20 mouse cellular contexts compared by ENCODE assay signal in the genomic region with DNA sequence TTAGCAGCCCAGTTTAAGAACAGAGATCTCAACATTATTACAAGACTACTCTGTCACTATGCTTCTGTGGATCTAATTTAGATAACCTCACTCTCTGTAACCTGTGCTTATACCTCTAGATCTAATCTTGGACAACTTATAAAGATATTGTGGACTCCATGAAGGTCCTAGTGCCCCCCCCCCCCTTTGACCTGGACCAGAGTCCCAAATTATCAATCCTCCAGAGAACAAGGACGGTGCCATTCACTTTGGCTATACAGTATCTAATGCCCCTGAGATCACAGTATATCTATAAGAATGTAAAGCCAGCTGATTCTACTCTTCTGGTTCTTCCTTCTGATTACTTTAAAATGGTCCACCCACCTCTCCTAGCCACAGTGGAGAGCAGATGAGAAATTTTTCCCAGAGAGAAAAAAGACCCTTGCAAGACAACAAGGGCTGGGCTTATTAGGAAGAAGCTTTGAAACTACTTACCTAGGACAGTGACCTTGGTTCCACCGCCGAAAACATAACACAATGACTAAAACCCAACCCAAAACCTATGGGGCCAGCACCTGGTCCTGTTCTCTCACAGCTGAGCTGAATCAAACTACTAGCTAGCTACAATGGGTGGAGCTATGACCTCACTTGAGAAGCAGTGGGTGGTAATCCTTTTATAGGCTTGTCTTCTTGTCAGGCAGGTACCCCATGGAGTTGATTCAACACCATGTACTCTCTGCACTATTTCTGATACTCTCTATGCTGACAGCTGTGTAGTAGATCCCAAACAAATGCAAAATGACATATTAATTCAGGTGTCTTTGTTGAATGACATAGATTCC.
DNase-seq lines count a peak whose midpoint lies in the region; TF ChIP-seq lines count a peak whose summit lies in the region.
"Had no signal": no experiment of that assay in that cellular context is flagged by ENCODE, and none has a peak within 500 bp of the region (broad histone marks: within the 10 kb centered on the region; RNA-seq: fewer than 3 reads in every experiment).

No protein-coding gene starts in this region.

- peaks cover 27% of the 10 kb centered on the region for H3K79me2 ChIP-seq in CH12.LX (replicated peaks; ENCODE audit: control insufficient read depth, extremely low read depth, insufficient read depth, poor library complexity, severe bottlenecking)

- H3K9me3 ChIP-seq in CH12.LX (replicated peaks; ENCODE audit: low read length) = peaks cover 8% of the 10 kb centered on the region
- H3K9me3 ChIP-seq: embryonic facial prominence, embryonic 15.5 days; heart, embryonic 10.5 days; heart, embryonic 15.5 days; hindbrain, embryonic 13.5 days had no signal

- peak; percentile 43 to 48 for DNase-seq in spleen, adult 18-20 months
- DNase-seq in spleen, adult 12 weeks (ENCODE audit: low spot score) = no peak
- peak; percentile 82 for DNase-seq in CH12.LX (ENCODE audit: extremely low read depth)
- DNase-seq in ovary, postnatal 10 days (ENCODE audit: low spot score) = no peak
- DNase-seq in right cerebral cortex, adult 18-20 months = no peak
- DNase-seq: adrenal gland, postnatal 14 days; cerebellum, adult 18-20 months; cerebellum, postnatal 10 days; embryo, embryonic 11 days; gastrocnemius, postnatal 36 days; heart, adult 18-20 months; heart, postnatal 14 days had no signal

- peak; percentile 56 for TF ChIP-seq EP300 in CH12.LX (IDR thresholded peaks at IDR 0.05; ENCODE audit: low read length)

- peaks cover 21% of the 10 kb centered on the region in 2 experiments for H3K36me3 ChIP-seq in CH12.LX (replicated peaks in 1 of 2; ENCODE audit: control insufficient read depth in 1 of 2, insufficient read depth in 1 of 2, low read length in 1 of 2)
- H3K36me3 ChIP-seq: embryonic facial prominence, embryonic 15.5 days; forebrain, embryonic 10.5 days; heart, embryonic 10.5 days; heart, embryonic 15.5 days; hindbrain, embryonic 13.5 days had no signal

- H3K4me1 ChIP-seq in CH12.LX (ENCODE audit: control insufficient read depth in 1 of 2, insufficient read depth in 2 of 2) = peaks cover 17 to 50% of the 10 kb centered on the region in 2 experiments
- no peaks in the 10 kb centered on the region; the same call in 1 of the 2 replicates for H3K4me1 ChIP-seq in bone marrow, adult 2 months (ENCODE audit: control insufficient read depth, insufficient read depth, low read length)
- H3K4me1 ChIP-seq: embryonic facial prominence, embryonic 15.5 days; forebrain, embryonic 10.5 days; heart, embryonic 10.5 days; heart, embryonic 15.5 days; hindbrain, embryonic 13.5 days had no signal

- peak overlapping the region; percentile 100 for H3K9ac ChIP-seq in CH12.LX (ENCODE audit: insufficient read depth, low read depth)
- H3K9ac ChIP-seq: embryonic facial prominence, embryonic 15.5 days; heart, embryonic 15.5 days; hindbrain, embryonic 13.5 days had no signal

- no peaks in the 10 kb centered on the region for H3K27me3 ChIP-seq in CH12.LX (replicated peaks)
- H3K27me3 ChIP-seq: embryonic facial prominence, embryonic 15.5 days; heart, embryonic 15.5 days; hindbrain, embryonic 13.5 days had no signal

- peak; percentile 91 for TF ChIP-seq POLR2A in CH12.LX (IDR thresholded peaks at IDR 0.05; ENCODE audit: low read depth, low read length)
- TF ChIP-seq POLR2A in bone marrow, adult 2 months (IDR thresholded peaks at IDR 0.05; ENCODE audit: borderline replicate concordance, control insufficient read depth, low read depth, low read length) = no peak

- H3K4me3 ChIP-seq in CH12.LX (replicated peaks in 1 of 3; ENCODE audit: low read depth in 2 of 3, low read length in 2 of 3, poor library complexity in 1 of 3) = peak overlapping the region; percentile 60 to 100 (median 82)
- peak overlapping the region; percentile 9 for H3K4me3 ChIP-seq in bone marrow, adult 2 months (replicated peaks; ENCODE audit: control insufficient read depth, low read depth, low read length)
- H3K4me3 ChIP-seq: embryonic facial prominence, embryonic 15.5 days; erythroblast, embryonic 14.5 days; forebrain, embryonic 10.5 days; heart, embryonic 10.5 days; heart, embryonic 15.5 days; hindbrain, embryonic 13.5 days had no signal

- 69% methylated on average over 3 of the region's 3 CpGs for WGBS in bone marrow, adult 2 months

- TF ChIP-seq CTCF in CH12.LX (conservative IDR thresholded peaks at IDR 0.05 in 1 of 2, IDR thresholded peaks at IDR 0.05 in 1 of 2; ENCODE audit: low read depth in 2 of 2, low read length in 2 of 2) = no peak
- TF ChIP-seq CTCF in bone marrow, adult 2 months (IDR thresholded peaks at IDR 0.05; ENCODE audit: control insufficient read depth, insufficient read depth, low read length) = no peak

- dilution Hi-C loops in CH12.LX (cut with MboI; ENCODE audit: extremely low pct_ligation_motif_present, extremely low pct_unique_long_range_greater_than_20kb, low sequenced_read_pairs) = no loop called here

- H3K27ac ChIP-seq in CH12.LX (ENCODE audit: insufficient read depth, low read depth) = peak overlapping the region; percentile 95
- H3K27ac ChIP-seq in bone marrow, adult 2 months (ENCODE audit: control insufficient read depth, insufficient read depth, low read depth, low read length, poor library complexity) = no peak overlapping the region
- H3K27ac ChIP-seq: embryonic facial prominence, embryonic 15.5 days; forebrain, embryonic 10.5 days; heart, embryonic 10.5 days; heart, embryonic 15.5 days; hindbrain, embryonic 13.5 days; hindbrain, postnatal 0 days had no signal

- in situ Hi-C loops in CH12.LX (cut with MboI; ENCODE audit: low pct_ligation_motif_present, low pct_unique_long_range_greater_than_20kb, low sequenced_read_pairs) = loop anchor here (5.0 kb wide), 3 partner anchors 42 to 193 kb away; no protein-coding TSS in a partner anchor

- TF ChIP-seq RAD21 in CH12.LX (IDR thresholded peaks at IDR 0.05; ENCODE audit: low read depth, low read length) = no peak

- peak overlapping the region; percentile 82 for H3K4me2 ChIP-seq in CH12.LX (ENCODE audit: insufficient read depth, low read depth, poor library complexity, severe bottlenecking)
- H3K4me2 ChIP-seq: embryonic facial prominence, embryonic 15.5 days; heart, embryonic 15.5 days; hindbrain, embryonic 13.5 days had no signal

TF ChIP-seq in CH12.LX, 34 proteins besides CTCF, POLR2A, EP300 and RAD21 (continues in another document):
- TF ChIP-seq MAZ (IDR thresholded peaks at IDR 0.05; ENCODE audit: low read depth, low read length) (peak; percentile 66; the same call in 1 of the 2 replicates), NELFE (IDR thresholded peaks at IDR 0.05; ENCODE audit: low read depth, low read length) (peak; percentile 86), KAT2A (IDR thresholded peaks at IDR 0.05; ENCODE audit: insufficient replicate concordance, low read length) (peak; percentile 50; the same call in 1 of the 2 replicates), PAX5 (IDR thresholded peaks at IDR 0.05; ENCODE audit: low read length) (no peak), ETS1 (conservative IDR thresholded peaks at IDR 0.05; ENCODE audit: low read depth, low read length) (peak; percentile 82), TCF12 (IDR thresholded peaks at IDR 0.05; ENCODE audit: low read depth, low read length) (peak; percentile 89), JUND (conservative IDR thresholded peaks at IDR 0.05; ENCODE audit: low read depth, low read length) (peak; percentile 64; the same call in 1 of the 2 replicates), MAX (IDR thresholded peaks at IDR 0.05; ENCODE audit: low read length) (peak; percentile 39), USF2 (conservative IDR thresholded peaks at IDR 0.05; ENCODE audit: low read depth, low read length) (no peak), CHD1 (IDR thresholded peaks at IDR 0.05; ENCODE audit: low read depth, low read length) (peak; percentile 74), IRF4 (IDR thresholded peaks at IDR 0.05; ENCODE audit: low read depth, low read length) (peak; percentile 69; the same call in 1 of the 2 replicates), MXI1 (IDR thresholded peaks at IDR 0.05; ENCODE audit: low read depth, low read length) (0 out of 2 replicates have a peak, but pooled peaks have one; percentile 48), SMC3 (IDR thresholded peaks at IDR 0.05; ENCODE audit: low read depth, low read length) (no peak; the same call in 1 of the 2 replicates), MEF2A (IDR thresholded peaks at IDR 0.05; ENCODE audit: borderline replicate concordance, low read depth, low read length) (peak; percentile 66), E2F4 (IDR thresholded peaks at IDR 0.05; ENCODE audit: insufficient replicate concordance, low read depth, low read length) (peak; percentile 74; the same call in 1 of the 2 replicates), ELF1 (IDR thresholded peaks at IDR 0.05; ENCODE audit: low read depth, low read length) (peak; percentile 31; the same call in 1 of the 2 replicates), MYC (IDR thresholded peaks at IDR 0.05; ENCODE audit: low read depth, low read length) (peak; percentile 34), ZC3H11A (IDR thresholded peaks at IDR 0.05; ENCODE audit: low read depth, low read length) (no peak), UBTF (IDR thresholded peaks at IDR 0.05; ENCODE audit: low read depth, low read length) (0 out of 2 replicates have a peak, but pooled peaks have one; percentile 54), BHLHE40 (IDR thresholded peaks at IDR 0.05; ENCODE audit: low read depth, low read length) (0 out of 2 replicates have a peak, but pooled peaks have one; percentile 18), GABPA (IDR thresholded peaks at IDR 0.05; ENCODE audit: insufficient replicate concordance, low read depth, low read length) (no peak), JUN (IDR thresholded peaks at IDR 0.05; ENCODE audit: insufficient read depth, low read depth, low read length) (peak; percentile 71), SIN3A (IDR thresholded peaks at IDR 0.05; ENCODE audit: low read length) (peak; percentile 86), CHD2 (IDR thresholded peaks at IDR 0.05; ENCODE audit: low read length) (peak; percentile 32; the same call in 1 of the 2 replicates), POLR2AphosphoS2 (IDR thresholded peaks at IDR 0.05; ENCODE audit: low read depth, low read length) (peak; percentile 94; the same call in 1 of the 2 replicates), ZKSCAN1 (IDR thresholded peaks at IDR 0.05; ENCODE audit: borderline replicate concordance, low read depth, low read length) (no peak), ZMIZ1 (IDR thresholded peaks at IDR 0.05; ENCODE audit: low read depth, low read length) (peak; percentile 97), ZNF384 (IDR thresholded peaks at IDR 0.05; ENCODE audit: low read depth, low read length) (no peak; the same call in 1 of the 2 replicates), RCOR1 (conservative IDR thresholded peaks at IDR 0.05; ENCODE audit: low read depth, low read length) (peak; percentile 14), NRF1 (IDR thresholded peaks at IDR 0.05; ENCODE audit: low read depth, low read length) (no peak), HCFC1 (IDR thresholded peaks at IDR 0.05; ENCODE audit: low read depth, low read length) (peak; percentile 14; the same call in 1 of the 2 replicates), USF1 (IDR thresholded peaks at IDR 0.05; ENCODE audit: low read depth, low read length) (no peak)

Comparison
In these comparisons a context has a peak if more than half of its experiments do, and no peak if none do; other contexts are left out.
1. DNase-seq: peak in spleen, adult 18-20 months (2 of 2) and CH12.LX (single experiment); none in spleen, adult 12 weeks (single experiment), ovary, postnatal 10 days (single experiment) and right cerebral cortex, adult 18-20 months (single experiment).